Mouse (Mus musculus) right cerebral cortex, postnatal 4 days (tissue): ENCODE data around the gene Cd59a.
"Not testable (repeated sequence)": the region's sequence is repeated elsewhere in the genome, so short reads cannot be mapped to it uniquely, and the experiment has no call there.

Experiments used
- DNase-seq: peaks from one replicate; pipeline ENCODE4 v3.0.0-alpha.2; 2022

Gene Cd59a

DNA sequence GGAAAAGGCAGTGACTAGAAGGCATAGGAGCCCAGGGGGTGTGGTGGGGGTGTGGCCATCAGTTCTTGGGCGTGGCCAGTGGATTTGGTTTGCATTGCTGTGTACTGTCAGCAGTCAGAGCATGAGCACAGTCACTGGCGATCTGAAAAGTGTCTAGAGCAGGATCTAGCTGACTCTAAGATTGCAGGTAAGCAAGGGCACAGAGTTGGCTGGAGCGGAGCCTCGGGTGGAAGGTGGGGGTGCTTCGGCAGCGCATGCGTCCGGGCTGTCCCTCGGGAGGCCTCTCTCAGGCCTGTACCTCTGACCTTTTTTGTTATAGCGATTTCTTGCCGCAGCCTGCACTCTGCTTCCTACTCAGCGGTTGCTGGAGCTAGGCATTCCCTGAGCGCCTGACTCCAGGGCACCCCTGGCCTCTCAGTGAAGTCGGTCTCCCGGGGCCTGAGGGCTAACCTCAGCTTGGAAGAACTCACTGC, at the start of gene Cd59a:
Cd59a (plus strand) TSS at position 61 of the 473 bp plus-strand sequence.
- peak; percentile 27 for DNase-seq

- no peak for DNase-seq
Observed at GRCm38 (mm10) chr2:104058381-104058780, 37.2 kb upstream of the Cd59a start.

DNA sequence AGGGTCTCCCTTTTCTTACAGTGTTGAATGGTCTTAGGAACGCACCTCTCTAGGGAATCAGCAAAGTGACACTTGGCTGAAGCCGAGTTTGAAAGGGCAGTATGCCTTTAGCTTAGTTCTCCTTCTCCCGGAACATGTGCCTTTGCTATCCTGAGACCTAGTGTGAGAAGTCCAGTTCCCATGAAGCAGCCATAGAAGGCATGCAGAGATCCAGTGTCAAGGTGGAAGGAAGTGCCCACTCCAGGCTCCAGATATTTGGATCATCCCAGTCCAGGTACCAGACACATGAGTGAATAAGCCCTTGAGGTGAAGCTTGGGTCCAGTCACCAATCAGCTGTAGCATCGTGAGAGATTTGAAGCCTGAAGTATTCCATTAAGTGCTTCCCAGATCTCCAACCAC, 36.6 kb upstream of the Cd59a start:
- DNase-seq: no peak

DNA sequence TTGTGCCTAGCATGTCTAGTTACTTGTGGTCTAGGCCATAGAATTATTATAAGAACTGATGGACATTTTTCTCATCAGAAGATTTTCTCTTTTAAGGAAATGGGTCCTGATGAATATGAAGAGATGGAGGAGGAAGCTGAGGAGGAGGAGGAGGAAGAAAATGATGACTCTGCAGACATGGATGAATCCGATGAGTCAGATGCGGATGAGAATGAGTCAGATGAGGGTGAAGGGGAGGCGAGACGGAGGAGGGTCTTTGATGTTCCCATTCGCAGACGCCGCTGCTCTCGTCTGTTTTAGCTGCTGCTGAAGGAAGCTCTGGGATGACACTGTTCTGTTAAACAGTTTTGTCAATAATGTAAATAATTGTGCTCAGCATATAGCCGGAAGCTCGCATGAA, 35.8 kb upstream of the Cd59a start:
- no peak for DNase-seq

GRCm38 (mm10) chr2:104060996-104061395, 34.6 kb upstream of the Cd59a start:
- no peak for DNase-seq

DNA sequence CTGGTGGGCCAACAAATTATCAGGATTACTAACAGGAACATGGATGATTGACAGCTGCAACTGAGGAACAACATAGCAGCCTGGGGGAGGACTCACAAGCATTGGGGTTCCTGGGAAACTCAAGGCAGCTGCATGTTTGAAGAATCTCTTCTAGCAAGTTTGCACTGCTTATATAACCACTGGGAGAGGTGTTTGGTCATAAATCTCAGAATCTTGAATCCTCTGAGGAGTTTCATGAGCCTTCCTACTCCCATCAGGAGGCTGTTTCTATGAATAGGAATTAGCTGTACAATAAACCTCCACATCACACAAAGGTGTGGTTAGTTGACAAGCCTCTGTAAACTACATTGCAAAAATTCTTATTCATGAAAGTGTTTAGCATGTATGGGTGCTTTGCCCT, 32.9 kb upstream of the Cd59a start:
- DNase-seq: no peak

GRCm38 (mm10) chr2:104064152-104064551, 31.4 kb upstream of the Cd59a start:
- DNase-seq: no peak

GRCm38 (mm10) chr2:104065526-104065925, 30.1 kb upstream of the Cd59a start, which contains the start of gene Gm10912:
Gm10912 (plus strand) TSS chr2:104065826.
- DNase-seq: not testable (repeated sequence)

GRCm38 (mm10) chr2:104068450-104068849, 27.2 kb upstream of the Cd59a start, which contains the start of gene Gm10799:
Gm10799 (minus strand) TSS chr2:104068550.
- not testable (repeated sequence) for DNase-seq

- DNase-seq: no peak
Observed at GRCm38 (mm10) chr2:104069704-104070185, 25.9 kb upstream of the Cd59a start, which contains the start of gene Cd59b. Cd59b (plus strand) TSS chr2:104069849.

- DNase-seq: not testable (repeated sequence)
Observed at GRCm38 (mm10) chr2:104078285-104078684, 17.3 kb upstream of the Cd59a start.

- DNase-seq: not testable (repeated sequence)
Observed at GRCm38 (mm10) chr2:104081436-104082050, 14.1 kb upstream of the Cd59a start.

GRCm38 (mm10) chr2:104082474-104082873, 13.1 kb upstream of the Cd59a start:
- no peak for DNase-seq

GRCm38 (mm10) chr2:104084027-104084426, 11.6 kb upstream of the Cd59a start:
- DNase-seq: not testable (repeated sequence)

- DNase-seq: not testable (repeated sequence)
Observed at GRCm38 (mm10) chr2:104087562-104087961, 8.0 kb upstream of the Cd59a start.

- no peak for DNase-seq
Observed at GRCm38 (mm10) chr2:104093305-104093704, 2.3 kb upstream of the Cd59a start.

- no peak for DNase-seq
Observed at GRCm38 (mm10) chr2:104096256-104096655, 655 bp downstream of the Cd59a start.

- DNase-seq: not testable (repeated sequence)
Observed at GRCm38 (mm10) chr2:104096796-104097195, 1.2 kb downstream of the Cd59a start.

GRCm38 (mm10) chr2:104097396-104097795, 1.8 kb downstream of the Cd59a start:
- DNase-seq: not testable (repeated sequence)

DNA sequence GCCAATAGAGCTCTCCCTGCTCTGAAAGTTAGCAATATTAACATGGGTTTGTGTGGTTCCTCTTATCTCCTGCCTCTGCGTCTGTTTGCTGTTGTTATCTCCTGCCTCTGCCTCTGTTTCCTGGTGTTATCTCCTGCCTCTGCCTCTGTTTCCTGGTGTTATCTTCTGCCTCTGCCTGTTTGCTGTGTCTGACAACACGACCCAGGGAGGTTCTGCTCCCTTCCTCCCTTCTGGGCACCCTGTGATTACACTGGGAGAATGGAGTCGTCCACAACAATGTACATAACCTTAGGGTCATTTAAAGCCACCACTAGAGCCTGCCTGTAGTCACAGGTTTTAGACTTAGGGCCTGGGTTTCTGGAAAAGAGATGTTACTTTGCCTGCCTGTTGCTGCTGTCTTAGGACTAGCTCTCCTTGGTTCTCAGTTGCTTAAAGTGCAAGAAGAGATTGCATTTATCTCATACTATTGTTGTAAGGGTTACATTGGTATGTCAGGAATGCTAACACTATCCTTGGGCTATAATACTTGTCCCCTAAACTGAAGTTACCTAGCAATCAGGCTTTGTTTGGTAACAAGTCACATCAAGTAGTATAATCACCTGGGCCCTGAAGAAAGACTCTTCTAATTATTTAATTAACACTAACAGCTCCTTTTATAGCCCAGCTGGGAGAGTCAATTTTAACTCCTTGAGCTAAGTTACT, 3.1 kb downstream of the Cd59a start:
- no peak for DNase-seq

- no peak for DNase-seq
Observed at GRCm38 (mm10) chr2:104099231-104099585, 3.6 kb downstream of the Cd59a start.

DNA sequence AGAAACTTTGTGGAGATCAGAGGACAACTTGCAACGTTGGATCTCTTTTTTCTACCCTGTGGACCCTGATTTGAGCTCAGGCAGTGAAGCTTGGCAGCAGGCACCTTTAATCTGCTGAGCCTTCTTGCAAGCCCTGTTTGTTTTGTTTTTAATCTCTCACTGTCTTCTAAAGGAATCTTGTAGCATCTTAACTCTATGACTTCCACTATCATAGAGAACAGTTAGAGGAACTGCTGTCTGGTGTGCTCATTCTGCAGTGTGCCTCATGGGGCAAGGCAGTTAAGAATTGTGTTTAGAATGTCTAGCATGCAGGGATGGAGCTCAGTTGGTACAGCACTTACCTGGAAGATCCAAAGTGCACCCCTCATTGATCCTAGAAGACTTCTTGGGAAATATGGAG, 4.3 kb downstream of the Cd59a start:
- no peak for DNase-seq

- DNase-seq: no peak
Observed at GRCm38 (mm10) chr2:104104800-104105199, 9.2 kb downstream of the Cd59a start.

- not testable (repeated sequence) for DNase-seq
Observed at GRCm38 (mm10) chr2:104109021-104109420, 13.4 kb downstream of the Cd59a start.
